Mouse (Mus musculus) heart, adult 2 months (tissue): ENCODE measurements at regions not wholly inside any gene's neighbourhood (a gene's known extent, or its start where the extent isn't known, plus 50 kb on each side); places are given as distances from the start of the nearest gene placed in this dataset.

Experiments used
- CTCF ChIP-seq: fragments of 200-600 bp; IDR thresholded peaks from 2 replicates; pipeline ENCODE4 v1.8.1; 2022; ENCODE audit warnings: antibody characterized with exemption, mild to moderate bottlenecking, moderate library complexity
- EP300 ChIP-seq: fragments of 200-500 bp; IDR thresholded peaks from 2 replicates; pipeline ENCODE4 v1.6.1; 2011; ENCODE audit warnings: low read depth, low read length, control low read depth; ENCODE audit not compliant: insufficient read depth
- POLR2A ChIP-seq: fragments of 200-500 bp; IDR thresholded peaks from 2 replicates; pipeline ENCODE4 v1.6.1; 2011; ENCODE audit warnings: mild to moderate bottlenecking, low read depth, low read length, control low read depth; ENCODE audit not compliant: insufficient read depth

GRCm38 (mm10) chr10:126165215-126165614 is 199.2 kb downstream of the Lrig3 start:
- TF ChIP-seq CTCF (no peak), POLR2A (no peak), EP300 (no peak)
